Mouse (Mus musculus) brain, embryonic 14.5 days (tissue): ENCODE data around the gene Zdhhc21.

Experiments used
- CTCF ChIP-seq: fragments of 200-500 bp; IDR thresholded peaks from 2 replicates; pipeline ENCODE4 v1.5.1; 2012; ENCODE audit warnings: inconsistent platforms, mild to moderate bottlenecking, moderate library complexity, borderline replicate concordance; ENCODE audit not compliant: insufficient read depth, insufficient read length; ENCODE audit errors: extremely low read depth
- POLR2A ChIP-seq: fragments of 200-500 bp; IDR thresholded peaks from 2 replicates; pipeline ENCODE4 v1.6.1; 2012; ENCODE audit warnings: mild to moderate bottlenecking, inconsistent platforms, borderline replicate concordance; ENCODE audit not compliant: poor library complexity, insufficient read depth, insufficient read length, severe bottlenecking; ENCODE audit errors: extremely low read depth

DNA sequence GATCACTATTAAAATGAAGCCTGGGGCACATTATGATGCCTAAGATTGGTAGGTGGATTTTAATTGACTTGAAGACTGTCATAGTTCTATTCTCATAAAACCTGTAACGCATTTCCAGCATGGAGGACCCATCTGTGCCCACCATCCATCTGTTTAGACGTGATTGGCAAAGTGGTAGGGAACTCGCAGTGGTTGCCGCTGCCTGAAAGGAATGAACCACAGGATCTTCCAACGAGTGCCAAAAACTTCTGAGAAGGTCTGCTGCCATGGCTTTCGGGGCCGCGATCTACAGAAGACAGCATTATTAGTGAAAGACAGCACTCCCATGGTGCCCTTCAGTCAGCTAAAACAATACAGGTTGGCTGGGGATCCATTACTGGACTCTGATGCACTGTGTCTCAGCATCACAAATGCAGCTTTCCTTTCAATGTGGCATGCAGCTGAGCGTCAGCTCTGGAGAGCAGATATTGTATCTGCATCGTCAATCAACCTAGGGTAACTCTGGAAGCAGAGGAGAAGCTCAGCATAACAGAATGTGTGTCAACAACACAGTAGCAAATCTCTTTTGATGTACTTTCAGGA, 53.5 kb downstream of the Zdhhc21 start:
- TF ChIP-seq POLR2A (no peak), CTCF (no peak)
